Mouse (Mus musculus): ENCODE measurements at regions not wholly inside any gene's neighbourhood (a gene's known extent, or its start where the extent isn't known, plus 50 kb on each side); places are given as distances from the start of the nearest gene placed in this dataset.

DNA sequence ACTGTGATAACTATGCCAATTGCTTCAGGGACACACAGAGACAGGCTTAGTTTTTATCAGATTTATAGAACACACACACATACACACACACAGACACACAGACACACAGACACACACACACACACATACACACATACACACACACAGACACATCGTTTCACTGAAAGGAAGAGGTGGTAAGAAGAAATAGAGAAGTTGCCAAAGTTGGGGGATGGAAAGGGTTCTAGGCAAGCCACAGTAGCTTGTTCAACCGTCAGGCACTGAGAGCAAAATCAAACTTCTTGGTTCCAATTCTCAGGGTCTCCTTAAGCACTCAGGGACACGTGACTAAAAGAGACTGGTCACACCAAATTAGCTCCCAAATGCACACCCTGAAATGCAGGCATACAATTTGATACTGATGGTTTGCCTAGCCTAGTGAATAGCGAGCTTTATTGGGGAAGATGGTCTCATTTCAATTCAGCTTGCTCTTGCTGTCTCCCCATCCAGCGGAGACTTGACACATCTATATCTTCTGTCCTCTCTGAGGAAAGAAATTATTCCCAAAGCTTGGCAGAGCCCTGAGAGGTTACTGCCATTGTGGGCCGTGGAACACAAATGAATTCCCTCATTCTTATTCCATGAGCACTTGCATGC is 84.7 kb upstream of the Zfp366 start:
- ATAC-seq (ENCODE audit: insufficient number of reproducible peaks, low FRiP score, low TSS enrichment): no peak

DNA sequence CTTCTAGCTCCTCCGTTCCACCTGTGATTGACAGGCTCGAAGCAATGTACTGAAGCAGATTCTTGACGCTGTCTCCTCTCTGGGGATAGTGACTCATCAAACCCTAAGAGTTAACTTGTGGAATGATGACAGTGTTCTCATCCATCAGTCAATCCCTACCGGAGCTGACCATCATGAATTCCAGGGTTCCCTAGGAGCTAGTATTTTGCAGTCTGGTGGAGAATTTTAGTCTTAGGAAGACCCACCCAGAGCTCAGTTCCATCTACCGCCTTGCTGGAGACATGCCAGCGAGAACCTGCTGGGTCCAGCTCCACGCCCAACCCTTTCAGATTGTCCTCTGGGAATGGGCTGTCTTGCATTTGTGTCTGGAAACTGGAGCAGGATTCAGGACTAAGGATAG is 85.4 kb upstream of the Zfp366 start:
- ATAC-seq (ENCODE audit: insufficient number of reproducible peaks, low FRiP score, low TSS enrichment): no peak

DNA sequence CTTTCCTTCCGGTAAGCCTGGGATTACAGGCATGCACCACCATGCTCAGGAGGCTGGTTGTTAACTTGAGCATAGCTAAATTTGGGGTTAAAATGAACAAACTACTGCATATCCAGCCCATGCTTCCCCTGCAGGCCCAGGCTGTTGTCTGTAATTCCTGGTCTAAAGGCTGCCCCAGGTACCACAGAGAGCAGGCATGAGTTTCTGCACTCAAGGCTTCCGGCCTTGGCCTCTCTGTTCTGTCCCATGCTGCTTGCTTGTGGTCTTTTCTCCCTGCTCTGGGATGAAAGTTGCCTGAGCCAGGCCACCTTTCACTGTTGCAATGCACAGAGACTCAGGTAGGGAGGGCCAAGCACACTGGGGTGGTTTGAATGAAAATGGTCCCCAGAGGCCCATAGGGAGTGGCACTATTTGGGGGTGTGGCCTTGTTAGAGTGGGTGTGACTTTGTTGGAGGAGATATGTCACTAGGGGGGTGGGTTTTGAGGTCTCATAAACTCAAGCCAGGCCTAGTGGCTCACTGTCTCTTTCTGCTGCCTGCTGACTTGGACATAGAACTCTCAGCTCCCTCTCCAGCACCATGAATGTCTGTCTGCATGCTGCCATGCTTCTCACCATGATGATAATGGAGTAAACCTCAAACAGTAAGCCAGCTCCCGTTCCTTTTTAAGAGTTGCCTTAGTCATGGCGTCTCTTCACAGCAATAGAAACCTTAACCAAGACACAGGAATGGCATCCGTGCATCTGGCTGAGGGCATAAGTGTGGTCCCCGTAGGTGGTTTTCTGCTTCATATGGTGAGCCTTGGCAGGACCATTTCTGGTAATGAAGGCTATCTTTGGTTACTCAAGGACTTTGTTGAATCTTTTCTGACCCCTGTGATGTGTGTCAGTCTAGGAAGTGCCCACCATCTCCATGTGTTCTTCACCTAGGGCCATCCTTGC is 86.7 kb upstream of the Zfp366 start:
- ATAC-seq (ENCODE audit: insufficient number of reproducible peaks, low FRiP score, low TSS enrichment): no peak

DNA sequence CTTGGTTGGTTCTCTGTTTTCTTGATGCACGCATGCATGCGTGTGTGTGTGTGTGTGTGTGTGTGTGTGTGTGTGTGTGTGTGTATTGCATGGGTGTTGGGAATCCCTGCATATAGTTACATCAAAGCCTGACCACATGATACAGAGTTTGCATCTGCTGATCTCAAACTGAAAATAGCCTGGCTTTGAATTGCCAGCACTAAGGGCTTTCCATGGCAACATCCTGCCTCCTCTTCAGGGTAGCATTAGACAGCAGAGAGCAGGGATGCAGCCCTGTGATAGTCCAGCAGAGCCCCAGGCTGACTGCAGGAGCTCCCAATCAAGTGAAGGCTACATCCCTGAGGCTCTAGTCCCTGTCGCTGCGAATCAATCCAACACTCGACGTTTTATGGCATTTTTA is 87.8 kb upstream of the Zfp366 start:
- ATAC-seq (ENCODE audit: insufficient number of reproducible peaks, low FRiP score, low TSS enrichment): no peak

DNA sequence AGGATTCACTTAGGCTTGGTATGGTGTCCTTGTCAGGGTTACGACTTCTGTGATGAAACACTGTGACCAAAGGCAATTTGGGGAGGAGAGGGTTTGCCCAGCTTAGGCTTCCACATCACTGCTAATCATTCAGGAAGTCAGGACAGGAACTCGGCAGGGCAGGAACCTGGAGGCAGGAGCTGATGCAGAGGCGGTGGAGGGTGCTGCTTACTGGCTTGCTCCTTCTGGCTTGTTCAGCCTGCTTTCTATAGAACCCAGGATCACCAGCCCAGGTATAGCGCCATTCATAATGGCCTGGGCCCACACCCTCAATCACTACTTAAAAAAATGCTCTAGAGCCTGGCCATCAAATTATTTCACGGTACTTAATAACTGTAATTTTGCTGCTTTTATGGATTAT is 89.6 kb upstream of the Zfp366 start:
- ATAC-seq (ENCODE audit: insufficient number of reproducible peaks, low FRiP score, low TSS enrichment): no peak

DNA sequence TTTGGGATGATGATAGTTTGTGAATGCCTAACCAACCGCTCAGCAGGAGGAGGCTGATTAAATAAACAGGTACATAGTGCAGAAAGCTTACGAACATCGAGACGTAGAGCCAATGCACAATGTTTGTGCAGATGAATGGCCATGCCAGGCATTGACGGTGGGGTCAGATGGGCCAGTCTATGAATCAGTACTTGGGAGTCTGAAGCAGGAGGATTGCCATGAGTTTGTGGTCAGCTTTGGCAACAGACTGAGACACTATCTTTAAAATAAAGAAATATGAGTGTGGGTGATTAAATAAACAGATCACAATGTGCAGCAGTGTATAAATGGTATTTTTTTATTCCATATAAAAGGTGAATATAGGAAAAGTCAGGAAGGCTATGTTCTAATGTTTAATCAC is 90.4 kb upstream of the Zfp366 start:
- ATAC-seq (ENCODE audit: insufficient number of reproducible peaks, low FRiP score, low TSS enrichment): no peak

DNA sequence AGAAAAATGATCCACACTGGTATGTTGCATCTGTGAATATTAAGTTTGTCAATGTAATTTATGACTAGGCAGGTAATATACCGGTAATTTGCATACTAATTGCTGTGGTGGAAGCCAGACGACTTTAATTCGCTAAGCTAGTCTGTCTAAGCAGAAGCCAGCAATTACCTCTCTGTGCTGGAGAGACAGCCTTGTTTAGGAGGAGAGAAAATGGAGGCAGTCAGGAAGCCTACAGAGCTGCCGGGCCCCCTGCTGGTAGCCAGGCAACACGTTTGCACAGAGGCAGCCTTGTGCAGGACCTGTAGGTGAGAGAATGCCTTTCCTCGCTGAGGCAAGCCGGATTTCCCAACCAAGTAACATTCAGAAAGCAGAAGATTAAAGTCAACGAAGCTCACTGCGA is 91.4 kb upstream of the Zfp366 start:
- 0 out of 2 replicates have a peak, but pooled peaks have one; percentile 66 for ATAC-seq (ENCODE audit: insufficient number of reproducible peaks, low FRiP score, low TSS enrichment)

DNA sequence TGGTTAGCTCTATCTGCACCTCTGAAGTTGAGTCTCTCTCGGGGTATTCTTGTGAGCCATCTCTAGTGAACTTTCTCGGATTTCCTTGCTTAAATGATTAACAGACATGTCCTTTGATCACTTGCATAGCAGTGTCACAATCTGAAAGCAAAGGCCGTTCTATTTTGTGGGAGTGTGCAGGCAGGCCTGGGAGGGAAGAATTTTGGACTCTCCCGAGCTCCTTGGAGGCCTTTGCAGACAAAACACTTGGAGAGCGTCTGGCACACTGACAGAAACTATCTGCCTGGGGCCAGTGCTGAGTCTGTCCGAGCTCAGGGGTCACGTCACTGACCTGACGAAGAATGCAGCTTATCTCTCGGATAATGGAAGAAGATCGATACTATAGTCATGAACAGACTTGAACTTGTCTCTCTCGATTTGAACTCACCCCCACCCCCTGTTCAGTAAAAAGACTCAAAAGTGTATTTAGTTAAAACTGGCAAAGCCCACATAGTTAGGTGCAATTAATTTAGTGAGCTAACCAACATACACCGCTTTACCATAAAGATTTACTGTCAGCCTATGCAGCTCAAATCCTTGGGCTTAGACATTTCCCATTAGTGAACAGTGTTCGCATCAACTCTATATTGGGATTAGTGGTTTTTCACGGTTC is 92.2 kb upstream of the Zfp366 start:
- no peak for ATAC-seq (ENCODE audit: insufficient number of reproducible peaks, low FRiP score, low TSS enrichment)

DNA sequence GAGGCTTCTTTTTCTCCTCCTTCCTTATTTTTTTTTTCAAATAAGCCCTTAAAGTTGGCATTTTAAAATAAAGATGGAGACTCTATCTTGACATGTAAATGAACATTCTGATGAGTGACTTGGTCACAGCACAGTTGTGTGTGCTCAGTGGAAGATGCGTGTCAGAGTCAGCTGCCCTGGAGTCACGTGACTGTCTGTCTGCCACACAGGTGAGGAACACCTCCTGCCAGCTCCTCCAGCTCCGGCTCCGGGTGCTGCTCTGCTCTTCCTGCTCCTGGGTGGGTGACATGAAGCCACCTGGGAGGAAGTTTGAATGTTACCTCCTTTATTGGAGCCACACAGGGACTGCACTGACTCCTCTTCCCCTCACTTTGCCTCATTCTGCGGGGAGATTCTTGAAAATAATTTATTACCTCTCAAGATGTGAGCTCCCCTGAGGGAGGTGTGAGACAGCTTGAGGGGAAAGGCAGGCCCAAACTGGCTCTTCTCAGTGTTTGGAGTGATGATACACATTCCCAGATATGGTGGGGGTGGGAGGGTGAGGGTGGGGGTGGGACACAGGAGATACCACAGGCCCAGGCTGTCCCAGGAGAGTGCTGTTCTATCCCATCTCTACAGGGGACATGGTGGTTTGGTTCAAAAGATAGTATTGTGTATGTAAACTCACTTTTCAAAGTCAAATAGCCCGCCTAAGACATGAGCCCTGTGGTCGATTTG is 92.9 kb upstream of the Zfp366 start:
- no peak for ATAC-seq (ENCODE audit: insufficient number of reproducible peaks, low FRiP score, low TSS enrichment)

DNA sequence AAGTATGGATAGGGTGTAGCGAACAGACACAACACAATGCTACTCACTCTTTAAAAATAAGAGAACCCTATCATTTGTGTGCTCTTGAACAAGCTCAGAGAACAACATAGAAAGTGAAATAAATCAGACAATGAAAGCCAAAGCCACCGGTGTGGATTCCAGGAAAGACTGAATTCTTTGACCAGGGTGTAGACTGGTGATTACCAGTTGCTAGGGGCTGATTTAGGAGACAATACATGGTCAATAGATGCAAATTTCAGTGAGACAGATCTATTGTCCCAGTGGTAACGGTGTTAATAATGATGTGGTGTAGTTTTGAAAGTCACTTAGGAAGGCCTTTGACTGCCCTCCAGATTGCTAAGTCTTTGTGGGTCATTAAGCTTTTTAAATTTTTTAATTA is 94.3 kb upstream of the Zfp366 start:
- ATAC-seq (ENCODE audit: insufficient number of reproducible peaks, low FRiP score, low TSS enrichment): no peak

DNA sequence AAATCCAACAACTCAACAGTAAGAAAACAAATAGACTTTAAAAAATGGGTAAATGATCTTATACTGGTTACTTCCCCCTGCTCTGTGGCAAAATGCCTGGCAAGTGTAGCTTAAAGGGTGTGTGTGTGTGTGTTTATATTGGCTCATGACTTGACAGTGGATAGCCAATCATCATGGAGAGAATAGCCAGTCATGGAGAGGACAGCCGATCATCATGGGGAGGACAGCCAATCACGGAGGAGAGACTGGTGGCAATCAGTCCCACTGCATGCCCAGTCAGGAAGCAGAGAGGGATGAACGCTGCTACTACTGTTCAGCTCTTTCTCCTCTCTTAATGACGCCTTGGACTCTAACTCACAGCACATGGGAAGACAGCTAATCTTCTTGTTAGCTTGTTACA is 96.3 kb upstream of the Zfp366 start:
- no peak for ATAC-seq (ENCODE audit: insufficient number of reproducible peaks, low FRiP score, low TSS enrichment)

DNA sequence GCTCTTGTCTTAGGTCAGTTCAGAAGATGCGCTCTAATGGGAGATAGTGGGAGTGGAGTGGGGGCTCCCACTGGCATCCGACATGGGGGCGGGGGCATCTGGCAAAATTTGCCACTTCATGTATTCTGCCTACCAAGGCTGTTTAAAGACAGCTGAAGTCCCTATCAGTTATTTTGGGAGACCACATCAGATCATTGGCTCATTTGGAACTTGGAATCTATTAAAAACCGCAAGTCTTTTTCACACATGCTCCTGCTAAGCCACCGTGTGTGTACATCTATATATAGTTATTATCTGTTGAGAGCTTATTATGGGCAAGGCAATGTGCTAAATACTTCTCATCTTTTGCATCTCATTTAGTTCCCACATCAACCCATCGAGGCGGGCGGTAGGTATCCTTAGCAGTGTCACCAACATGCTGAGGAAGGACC is 95.0 kb upstream of the 1700024P04Rik start:
- ATAC-seq (ENCODE audit: insufficient number of reproducible peaks, low FRiP score, low TSS enrichment): no peak

DNA sequence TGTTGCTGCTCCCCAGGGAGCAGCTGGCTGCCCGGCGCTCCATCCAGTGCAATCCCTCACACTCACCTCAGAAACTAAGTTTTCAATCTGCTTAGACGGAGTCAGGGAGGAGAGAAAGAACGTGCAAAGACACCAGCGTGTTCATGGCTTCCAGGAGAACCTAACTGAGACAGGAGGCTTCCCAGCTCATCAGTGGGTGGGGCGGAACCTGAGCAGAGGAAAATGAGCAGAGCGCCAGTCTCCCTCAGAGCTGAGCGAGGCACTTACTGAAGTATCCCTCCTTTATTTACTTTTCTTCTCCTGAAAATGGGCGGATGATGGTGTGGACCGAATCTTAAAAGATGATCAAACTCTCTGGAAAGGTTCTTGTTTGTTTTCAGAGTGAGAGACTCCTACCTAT is 94.3 kb upstream of the 1700024P04Rik start:
- no peak for ATAC-seq (ENCODE audit: insufficient number of reproducible peaks, low FRiP score, low TSS enrichment)

DNA sequence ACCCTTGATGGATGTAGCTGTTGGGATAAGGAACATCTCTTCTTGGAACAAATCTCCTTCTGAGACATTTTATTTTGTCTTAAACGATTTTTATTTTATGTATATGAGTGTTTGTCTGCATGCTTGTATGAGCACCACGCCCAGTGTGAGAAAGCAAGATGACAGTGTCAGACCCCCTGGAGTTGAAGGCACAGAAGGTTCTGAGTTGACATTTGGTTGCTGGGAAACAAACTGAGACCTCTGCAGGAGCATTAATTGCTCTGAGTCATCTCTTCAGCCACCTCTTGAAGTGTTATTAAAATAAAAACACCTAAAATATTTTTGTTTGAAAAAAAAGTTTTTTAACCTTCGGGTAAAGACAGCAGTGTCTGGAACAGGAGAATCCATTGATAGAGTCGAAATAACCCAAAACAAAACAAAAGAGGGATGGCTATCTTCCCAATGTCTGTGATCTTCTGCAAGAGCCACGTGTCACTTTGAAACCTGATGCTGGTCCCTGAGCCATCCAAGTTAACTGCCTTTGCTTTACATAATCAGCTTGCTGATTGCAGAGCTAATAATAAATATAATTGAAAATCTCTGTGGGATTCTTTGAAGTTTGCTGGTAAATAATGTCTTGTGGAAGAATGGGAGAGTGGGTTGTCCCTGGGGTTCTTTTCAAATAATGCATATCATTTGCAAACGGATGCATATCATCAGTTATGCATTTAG is 92.8 kb upstream of the 1700024P04Rik start:
- ATAC-seq (ENCODE audit: insufficient number of reproducible peaks, low FRiP score, low TSS enrichment): no peak

DNA sequence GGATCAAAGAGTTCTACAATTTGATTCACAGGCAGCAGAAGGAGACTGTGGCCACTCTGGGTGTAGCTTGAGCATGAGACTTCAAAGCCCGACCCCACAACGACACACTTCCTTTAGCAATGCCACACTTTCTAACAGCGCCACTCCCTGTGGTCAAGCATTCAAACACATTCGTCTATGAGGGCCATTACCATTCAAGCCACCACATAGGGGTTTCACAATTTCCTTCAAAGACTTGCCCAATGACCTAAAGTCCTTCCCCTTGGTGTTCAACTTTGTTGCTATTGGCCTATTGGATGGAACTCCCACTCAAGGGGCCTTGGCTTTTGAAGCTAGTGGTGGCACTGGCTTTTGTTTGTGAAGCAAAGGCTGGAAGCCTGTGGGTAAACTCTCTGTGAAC is 91.1 kb upstream of the 1700024P04Rik start:
- ATAC-seq (ENCODE audit: insufficient number of reproducible peaks, low FRiP score, low TSS enrichment): no peak

DNA sequence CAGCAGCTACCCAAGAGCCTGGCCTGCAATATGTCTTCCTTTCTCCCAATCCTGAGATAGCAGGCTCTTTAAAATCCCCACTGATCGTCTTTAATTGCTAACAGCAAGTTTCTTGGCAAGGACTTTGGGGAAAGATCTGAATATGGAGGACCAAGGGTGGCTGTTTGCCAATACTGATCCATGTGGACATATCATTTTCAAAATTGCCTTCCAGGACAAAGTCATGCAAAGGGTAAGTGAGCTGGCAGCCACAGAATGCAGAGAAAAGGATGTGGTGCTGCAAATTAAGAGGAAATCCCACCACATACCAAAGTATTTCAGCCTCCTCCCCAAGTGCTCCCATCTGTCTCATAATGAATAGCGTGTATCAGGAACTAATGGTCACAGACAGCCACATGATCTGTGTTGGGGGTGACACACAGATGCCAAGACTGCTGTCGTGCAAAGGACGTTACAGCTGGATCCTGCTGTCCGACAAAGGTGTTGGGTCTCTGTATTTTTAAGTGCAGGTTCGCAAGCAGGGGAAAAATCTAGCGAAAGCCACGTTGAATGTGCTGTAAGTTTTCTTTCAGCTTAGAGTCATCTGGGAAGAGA is 87.6 kb upstream of the 1700024P04Rik start:
- ATAC-seq (ENCODE audit: insufficient number of reproducible peaks, low FRiP score, low TSS enrichment): no peak

DNA sequence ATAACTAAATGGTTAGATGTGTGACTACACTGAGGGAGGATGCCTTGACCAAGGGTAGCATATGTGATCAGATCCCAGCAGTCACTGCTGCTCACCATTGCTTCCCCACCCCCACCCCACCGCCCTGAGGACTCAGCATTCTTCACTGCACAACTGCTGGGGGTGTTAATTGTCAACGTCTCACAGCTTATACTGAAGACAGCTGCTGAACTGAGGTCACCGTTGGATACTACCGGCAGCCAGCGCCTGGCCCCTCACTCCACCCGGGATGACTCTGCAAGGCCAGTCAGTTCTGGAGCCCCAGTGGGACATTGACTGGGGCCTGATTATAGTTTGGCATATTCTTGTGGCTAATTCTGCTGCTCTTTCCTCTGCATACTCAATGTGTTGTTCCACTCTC is 87.0 kb upstream of the 1700024P04Rik start:
- ATAC-seq (ENCODE audit: insufficient number of reproducible peaks, low FRiP score, low TSS enrichment): no peak

DNA sequence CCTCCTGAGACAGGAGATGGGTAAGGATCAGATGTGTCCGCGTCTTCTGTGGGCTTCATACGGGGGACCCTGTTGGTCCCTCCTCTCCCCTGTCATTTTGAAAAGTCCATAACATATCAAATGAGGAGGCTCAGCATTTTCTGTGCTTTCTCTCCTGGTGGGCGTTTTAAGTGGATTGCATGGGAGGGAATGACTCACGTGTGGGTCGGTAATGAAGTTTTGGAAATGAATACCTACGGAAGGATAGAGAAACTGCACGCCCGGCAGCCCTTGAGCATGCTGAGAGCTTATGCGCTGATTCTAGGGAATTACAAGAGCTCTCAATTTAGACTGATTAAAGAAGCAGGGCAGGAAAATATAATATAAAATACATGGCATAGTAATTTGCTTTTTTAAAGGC is 85.4 kb upstream of the 1700024P04Rik start:
- no peak for ATAC-seq (ENCODE audit: insufficient number of reproducible peaks, low FRiP score, low TSS enrichment)

DNA sequence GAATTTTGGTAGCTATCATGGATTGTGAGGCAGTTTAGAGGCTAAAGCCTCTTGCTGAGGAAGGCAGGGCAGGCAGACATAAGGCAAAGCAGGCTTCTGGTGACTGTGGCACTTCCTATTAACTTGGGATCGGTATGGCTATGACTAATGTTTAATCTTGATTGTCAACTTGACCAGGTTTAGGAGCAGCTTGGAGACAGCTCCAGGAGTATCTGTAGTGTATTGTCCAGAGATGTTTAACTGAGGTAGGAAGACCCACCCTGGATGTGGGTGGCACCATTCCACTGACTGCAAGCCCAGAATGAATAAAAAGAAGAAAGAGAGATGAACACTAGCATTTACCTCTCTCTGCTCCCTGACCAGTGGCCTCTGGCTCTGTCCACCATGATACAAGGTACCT is 83.1 kb upstream of the 1700024P04Rik start:
- ATAC-seq (ENCODE audit: insufficient number of reproducible peaks, low FRiP score, low TSS enrichment): no peak

DNA sequence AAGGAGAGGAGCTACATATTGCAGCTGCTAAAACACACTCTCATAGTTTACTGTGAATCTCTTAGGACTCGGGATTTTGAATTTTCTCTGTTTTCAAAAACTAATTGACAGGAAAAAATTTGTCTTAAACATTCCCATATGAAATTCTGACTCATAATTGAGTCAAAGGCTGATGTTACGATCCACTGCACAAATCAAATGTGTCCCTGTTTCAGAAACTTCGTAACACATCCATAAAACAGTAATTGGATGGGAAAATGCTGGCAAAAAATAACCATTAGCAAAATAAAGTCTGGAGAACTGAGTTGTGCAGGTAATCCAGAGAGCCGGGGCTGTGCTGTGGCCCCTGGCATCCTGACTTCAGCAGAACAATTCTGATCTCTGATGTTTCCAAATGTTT is 79.1 kb upstream of the 1700024P04Rik start:
- no peak for ATAC-seq (ENCODE audit: insufficient number of reproducible peaks, low FRiP score, low TSS enrichment)
